Mouse (Mus musculus) right cerebral cortex, adult 2 months (tissue): ENCODE measurements around the gene Zfp488.

Experiments
- DNase-seq, 2 experiments: peaks; one replicate each; pipeline ENCODE4 v3.0.0; 2021 to 2022; ENCODE audit warnings: low spot score in 2 of 2

The Zfp488 gene

GRCm38 (mm10) chr14:33946125-33946524, 32.4 kb downstream of the Zfp488 start:
- DNase-seq: no peak

GRCm38 (mm10) chr14:33942222-33942621, 36.3 kb downstream of the Zfp488 start:
- no peak for DNase-seq

GRCm38 (mm10) chr14:33940739-33941138, 37.8 kb downstream of the Zfp488 start, which contains the start of gene Gdf2:
Gdf2 (plus strand) TSS chr14:33941039.
- DNase-seq: no peak

- DNase-seq: peak; percentile 80 to 83
Observed at GRCm38 (mm10) chr14:33939117-33939516, 39.4 kb downstream of the Zfp488 start.

- DNase-seq: peak; percentile 76 to 78
Observed at GRCm38 (mm10) chr14:33933778-33934317, 44.7 kb downstream of the Zfp488 start.

GRCm38 (mm10) chr14:33932935-33933703, 45.4 kb downstream of the Zfp488 start:
- DNase-seq: peak; percentile 67 to 70

GRCm38 (mm10) chr14:33931853-33932252, 46.7 kb downstream of the Zfp488 start:
- no peak for DNase-seq

- peak; percentile 36 to 39 for DNase-seq
Observed at GRCm38 (mm10) chr14:33923168-33924070, 55.1 kb downstream of the Zfp488 start, which contains the start of gene Gdf10. Gdf10 (plus strand) TSS chr14:33923587.

GRCm38 (mm10) chr14:33922771-33923167, 55.8 kb downstream of the Zfp488 start:
- DNase-seq: no peak

- DNase-seq: peak; percentile 27 to 31
Observed at GRCm38 (mm10) chr14:33920727-33921559, 57.6 kb downstream of the Zfp488 start.
